Mouse (Mus musculus): Measurements from ENCODE around the gene Gimap1.

Gene Gimap1

DNA sequence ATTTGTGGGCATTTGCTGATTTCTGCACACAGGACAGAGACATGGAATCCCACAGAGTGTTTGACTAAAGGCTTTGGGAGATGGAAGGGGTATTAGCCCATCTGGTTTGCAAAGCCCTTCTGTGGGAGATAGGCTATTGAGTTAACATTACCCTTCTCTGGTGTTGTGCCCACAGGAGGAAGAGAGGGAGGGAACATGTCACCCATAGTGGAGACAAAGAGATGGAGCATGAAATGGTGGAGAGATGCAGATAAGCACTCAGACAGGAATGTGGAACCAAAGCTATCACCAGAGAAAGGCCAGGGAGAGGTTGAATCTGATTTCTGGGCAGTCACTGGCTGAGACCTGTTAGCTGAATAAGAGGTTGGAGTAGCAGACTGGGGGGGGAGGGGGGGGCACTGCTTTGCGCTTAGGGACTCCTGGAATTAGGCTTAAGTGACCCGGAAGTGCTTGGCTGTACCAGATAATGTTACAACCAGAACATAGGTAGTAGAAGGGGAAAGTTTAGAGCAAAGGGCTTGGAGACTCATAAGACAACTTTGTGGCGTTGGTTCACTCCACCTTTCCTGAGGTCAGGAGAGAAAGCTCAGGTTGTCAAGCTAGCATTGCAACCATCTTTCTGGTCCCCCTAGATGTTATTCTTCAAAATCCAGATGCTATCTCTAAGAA, 1.8 kb downstream of the Gimap1 start:
- DNase-seq, result no peak

- DNase-seq, result no peak
These were observed 2.4 kb downstream of the Gimap1 start for GRCm38 (mm10) chr6:48741273-48741672.

- no peak for DNase-seq
These were observed 2.9 kb downstream of the Gimap1 start for GRCm38 (mm10) chr6:48741711-48742206.

- no peak for DNase-seq
These were observed 3.8 kb downstream of the Gimap1 start for GRCm38 (mm10) chr6:48742422-48743351.

GRCm38 (mm10) chr6:48745490-48745889, 6.6 kb downstream of the Gimap1 start:
- DNase-seq, result no peak

DNA sequence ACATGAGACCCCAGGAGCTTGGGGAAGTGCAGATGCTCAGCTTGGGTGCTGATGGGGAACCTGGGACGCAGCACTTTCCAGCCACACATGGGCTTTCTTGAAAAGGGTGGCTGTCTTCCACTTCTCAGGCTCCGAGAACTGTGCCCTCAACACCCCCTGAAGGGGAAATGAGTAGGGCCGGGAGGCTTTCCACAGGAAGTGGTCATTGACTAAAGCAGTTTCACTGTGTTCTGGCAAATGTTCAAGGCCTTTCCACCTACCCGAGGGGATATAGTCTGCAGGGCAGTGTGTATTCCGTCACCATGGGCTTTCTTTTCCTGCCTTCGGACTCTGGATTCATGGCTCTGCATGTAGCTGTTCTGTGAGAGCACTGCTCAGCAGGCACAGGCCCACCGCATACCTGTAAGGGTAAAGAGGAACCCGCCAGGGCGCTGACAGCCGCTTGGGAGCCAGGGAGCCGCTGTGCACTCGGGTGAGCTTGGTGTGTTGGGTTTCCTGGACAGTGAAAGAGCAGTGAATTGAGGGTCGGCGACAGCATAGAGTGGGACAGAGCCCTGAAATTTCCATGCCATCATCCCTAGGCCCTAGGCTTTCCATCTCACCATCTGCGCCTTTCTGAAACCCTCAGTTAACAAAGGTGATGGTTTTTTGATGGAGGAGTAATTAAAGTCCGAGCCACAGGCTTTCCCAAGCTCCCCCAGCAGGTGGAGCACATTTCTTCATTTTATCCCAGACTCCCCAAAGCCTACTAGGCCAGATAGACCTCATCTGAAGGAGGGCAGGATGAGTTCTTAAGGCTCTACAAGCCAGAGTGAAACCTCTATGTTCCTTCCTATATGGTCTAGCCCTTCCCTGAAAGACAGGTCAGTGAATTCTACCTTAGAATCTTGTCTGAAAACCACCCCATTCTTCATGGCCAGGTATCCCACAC, 7.4 kb downstream of the Gimap1 start, which contains the start of gene Gimap5:
Gene Gimap5 (plus strand): TSS at position 239 of the 931 bp plus-strand sequence.
- DNase-seq, result no peak

GRCm38 (mm10) chr6:48747091-48747966, 8.5 kb downstream of the Gimap1 start:
- DNase-seq, result no peak

GRCm38 (mm10) chr6:48763567-48764270, 24.9 kb downstream of the Gimap1 start:
- no peak for DNase-seq

- DNase-seq, result no peak
These were observed 25.6 kb downstream of the Gimap1 start for GRCm38 (mm10) chr6:48764496-48764895.

DNA sequence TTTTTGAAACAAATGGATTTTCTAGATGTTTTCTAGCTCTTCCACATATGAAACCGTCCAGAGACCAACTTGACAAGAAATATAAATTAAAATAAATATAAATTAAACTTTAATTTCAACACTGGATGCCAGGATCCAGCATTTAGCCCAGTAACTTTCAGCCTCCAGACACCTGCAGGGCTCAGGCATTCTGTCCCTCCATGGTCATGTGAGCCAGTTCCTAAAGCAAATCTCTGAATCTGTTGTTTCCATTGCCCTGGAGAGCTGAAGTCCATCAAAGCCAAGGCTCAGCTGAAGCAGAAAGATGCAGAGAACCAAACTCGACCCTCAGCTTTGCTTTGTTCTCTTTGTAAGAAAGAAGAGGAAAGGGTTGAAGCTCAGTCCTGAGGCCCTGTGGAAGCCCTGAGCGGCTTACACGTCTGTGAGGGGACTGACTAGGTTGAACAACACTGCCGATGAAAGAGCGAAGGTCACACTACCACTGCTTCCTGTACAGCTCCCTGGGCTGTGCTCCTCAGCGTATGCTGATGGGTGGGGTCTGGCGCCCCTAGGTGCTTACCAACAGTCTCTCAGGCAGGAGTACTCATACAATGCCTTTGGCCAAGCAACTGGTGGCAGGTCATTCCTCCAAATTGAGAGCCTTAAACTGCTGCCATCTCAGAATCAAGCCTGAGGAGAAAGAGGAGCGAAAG, 29.5 kb downstream of the Gimap1 start:
- DNase-seq, result no peak

DNA sequence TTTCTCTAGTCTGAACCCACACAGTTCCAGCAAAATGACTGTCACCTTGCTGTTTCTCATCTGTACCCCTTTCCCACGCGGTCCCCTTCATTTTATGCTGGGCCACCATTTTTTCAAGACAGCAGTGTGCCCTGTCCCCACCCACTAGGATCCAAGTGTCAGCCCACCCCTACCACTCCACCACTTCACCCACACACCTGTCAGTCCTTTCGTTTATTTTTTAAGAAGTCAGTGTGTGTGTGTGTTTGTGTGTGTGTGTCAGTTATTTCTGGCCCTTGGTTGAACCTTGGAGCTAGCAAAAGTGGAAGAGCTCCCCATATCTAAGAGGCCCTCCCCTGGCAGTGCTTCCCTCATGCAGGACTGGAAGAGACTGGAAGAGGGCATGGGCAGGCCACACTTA, 30.1 kb downstream of the Gimap1 start:
- DNase-seq, result no peak

GRCm38 (mm10) chr6:48770696-48771095, 31.8 kb downstream of the Gimap1 start, which contains the start of gene Gimap3:
TSS of gene Gimap3 (minus strand) at chr6:48770851.
- no peak for DNase-seq

GRCm38 (mm10) chr6:48772030-48772429, 33.2 kb downstream of the Gimap1 start:
- peak; percentile 36 for DNase-seq

GRCm38 (mm10) chr6:48784406-48784805, 45.6 kb downstream of the Gimap1 start:
- no peak for DNase-seq

- no peak for DNase-seq
These were observed 46.3 kb downstream of the Gimap1 start for GRCm38 (mm10) chr6:48785189-48785588.

DNA sequence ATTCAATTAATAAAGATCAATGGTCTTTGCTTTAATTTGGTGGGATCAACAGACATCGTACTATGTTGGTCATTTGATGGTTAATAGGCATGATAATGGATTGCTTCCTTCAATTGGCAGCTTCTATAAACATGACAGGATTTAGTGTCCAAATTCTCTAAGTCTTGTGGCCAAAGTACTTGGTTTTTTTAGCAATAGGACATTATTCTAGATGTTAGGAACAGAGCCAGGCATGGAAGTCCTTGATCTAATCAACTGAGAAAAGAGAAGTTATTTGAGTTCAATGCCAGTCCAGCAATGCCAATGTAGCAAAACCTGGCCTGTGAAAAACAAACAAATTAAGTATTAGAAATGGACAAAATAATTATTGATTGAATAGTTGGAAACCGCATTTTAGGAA, 46.7 kb downstream of the Gimap1 start:
- DNase-seq, result no peak

- DNase-seq, result no peak
These were observed 49.0 kb downstream of the Gimap1 start for GRCm38 (mm10) chr6:48787867-48788266.
